Mouse (Mus musculus) spleen, postnatal 36 days (tissue): ENCODE measurements around the gene Exoc4.

Experiments used
- DNase-seq, 2 experiments: peaks; one replicate each; pipeline ENCODE4 v3.0.0; 2022; ENCODE audit warnings: low spot score in 2 of 2, mixed read lengths in 1 of 2

Exoc4 gene

GRCm38 (mm10) chr6:33763245-33763644, 514.4 kb downstream of the Exoc4 start:
- DNase-seq, result no peak

- no peak for DNase-seq
These were observed 515.1 kb downstream of the Exoc4 start for GRCm38 (mm10) chr6:33763970-33764369.

- DNase-seq, result no peak
These were observed 520.4 kb downstream of the Exoc4 start for GRCm38 (mm10) chr6:33769251-33769650.

GRCm38 (mm10) chr6:33770021-33770420, 521.1 kb downstream of the Exoc4 start:
- no peak for DNase-seq

GRCm38 (mm10) chr6:33772551-33773315, 523.8 kb downstream of the Exoc4 start:
- DNase-seq, result no peak

GRCm38 (mm10) chr6:33792604-33793003, 543.7 kb downstream of the Exoc4 start:
- no peak for DNase-seq

- DNase-seq, result no peak
These were observed 552.4 kb downstream of the Exoc4 start for GRCm38 (mm10) chr6:33801254-33801653.

GRCm38 (mm10) chr6:33803481-33804098, 554.7 kb downstream of the Exoc4 start:
- DNase-seq, result no peak

- DNase-seq, result peak; percentile 4 to 17
These were observed 555.9 kb downstream of the Exoc4 start for GRCm38 (mm10) chr6:33804775-33805174.

GRCm38 (mm10) chr6:33806072-33806782, 557.3 kb downstream of the Exoc4 start:
- DNase-seq, result no peak

GRCm38 (mm10) chr6:33814386-33814785, 565.5 kb downstream of the Exoc4 start:
- DNase-seq, result no peak

- no peak for DNase-seq
These were observed 574.3 kb downstream of the Exoc4 start for GRCm38 (mm10) chr6:33823171-33823570.

- DNase-seq, result peak; percentile 1 to 6
These were observed 575.0 kb downstream of the Exoc4 start for GRCm38 (mm10) chr6:33823777-33824302.

GRCm38 (mm10) chr6:33828499-33828898, 579.6 kb downstream of the Exoc4 start:
- DNase-seq, result no peak

- no peak for DNase-seq
These were observed 580.4 kb downstream of the Exoc4 start for GRCm38 (mm10) chr6:33829261-33829660.

- DNase-seq, result no peak
These were observed 582.4 kb downstream of the Exoc4 start for GRCm38 (mm10) chr6:33831276-33831675.

GRCm38 (mm10) chr6:33832978-33833377, 584.1 kb downstream of the Exoc4 start:
- DNase-seq, result no peak

- DNase-seq, result no peak
These were observed 587.3 kb downstream of the Exoc4 start for GRCm38 (mm10) chr6:33836048-33836780.

- DNase-seq, result no peak
These were observed 594.0 kb downstream of the Exoc4 start for GRCm38 (mm10) chr6:33842901-33843300.

GRCm38 (mm10) chr6:33859049-33859448, 610.2 kb downstream of the Exoc4 start:
- DNase-seq, result no peak

GRCm38 (mm10) chr6:33865752-33866151, 616.9 kb downstream of the Exoc4 start:
- no peak for DNase-seq
